Mouse (Mus musculus) liver, embryonic 16.5 days (tissue): ENCODE measurements around the gene Fzd9. TPM values are rescaled to one million over a fixed set of nuclear protein-coding genes. Genes with fewer than 3 reads are reported as not detected.

Source experiments
- ATAC-seq: fragments of 200-750 bp; cut with Nextera tagmentation; 2 replicates; pipeline ENCODE4 v1.8.0; 2017; ENCODE audit warnings: low read depth, mild to moderate bottlenecking, moderate number of reproducible peaks, moderate library complexity
- H3K27ac ChIP-seq: fragments of 300-500 bp; sonication (generic); 2 replicates; pipeline ENCODE4 v1.5.1; 2014; ENCODE audit warnings: mild to moderate bottlenecking, low read length
- H3K27me3 ChIP-seq: fragments of 300-500 bp; sonication (generic); 2 replicates; pipeline ENCODE4 v1.6.1; 2014; ENCODE audit warnings: low read depth, low read length, mixed read lengths; ENCODE audit not compliant: control insufficient read depth, insufficient read depth
- H3K36me3 ChIP-seq: fragments of 300-500 bp; sonication (generic); 2 replicates; pipeline ENCODE4 v1.6.1; 2014; ENCODE audit warnings: mild to moderate bottlenecking; ENCODE audit not compliant: control insufficient read depth, insufficient read depth
- H3K4me1 ChIP-seq: fragments of 300-500 bp; sonication (generic); 2 replicates; pipeline ENCODE4 v1.6.1; 2014; ENCODE audit warnings: low read depth, low read length, mixed read lengths; ENCODE audit not compliant: control insufficient read depth
- H3K4me2 ChIP-seq: fragments of 300-500 bp; sonication (generic); 2 replicates; pipeline ENCODE4 v1.6.1; 2014; ENCODE audit warnings: low read depth, low read length, mixed read lengths
- H3K4me3 ChIP-seq: fragments of 300-500 bp; sonication (generic); 2 replicates; pipeline ENCODE4 v1.5.1; 2014; ENCODE audit warnings: low read depth, mild to moderate bottlenecking, low read length
- H3K9ac ChIP-seq: fragments of 300-500 bp; sonication (generic); 2 replicates; pipeline ENCODE4 v1.6.1; 2014; ENCODE audit warnings: low read depth, low read length
- H3K9me3 ChIP-seq: fragments of 300-500 bp; sonication (generic); replicated peaks from 2 replicates; pipeline ENCODE4 v1.6.1; 2016; ENCODE audit warnings: low read length; ENCODE audit not compliant: control insufficient read depth
- WGBS: fragments of 180-500 bp; shearing (Covaris S2); extraction: QIAGEN DNeasy Blood & Tissue Kit; methylation state at CpG from one replicate; pipeline ENCODE4 v1.1.7; 2014; ENCODE audit not compliant: insufficient replicate concordance; 5-methylcytosine and 5-hydroxymethylcytosine counted together
- polyA plus RNA-seq: library from polyadenylated mRNA; unstranded; fragments of >200 nt; fragmentation: Nextera tagmentation; extraction: Ambion mirVana; gene quantifications from 2 replicates; pipeline ENCODE4 v1.2.1, GENCODE M21; 2015

Gene Fzd9
- polyA plus RNA-seq: 0.14 and 0.34 TPM in 2 replicates

GRCm38 (mm10) chr5:135251079-135251454 lies at the start of gene Fzd9:
Fzd9 (minus strand) TSS chr5:135251230.
- Histone ChIP-seq H3K36me3 (peaks cover 6% of the 10 kb centered on the region), H3K4me2 (peak within 1 kb of the TSS; percentile 85), H3K4me3 (peak within 1 kb of the TSS; percentile 58), H3K9ac (peak within 1 kb of the TSS; percentile 31; the same call in 1 of the 2 replicates), H3K27me3 (peaks cover 24% of the 10 kb centered on the region), H3K4me1 (peaks cover 11% of the 10 kb centered on the region), H3K9me3 (no peaks in the 10 kb centered on the region), H3K27ac (no peak within 1 kb of the TSS)
- ATAC-seq: peak; percentile 88
- under 1% methylated on average over 51 of the region's 51 CpGs for WGBS

GRCm38 (mm10) chr5:135292001-135292400 lies 41.0 kb upstream of the Fzd9 start:
- Histone ChIP-seq H3K9me3 (no peaks in the 10 kb centered on the region), H3K27me3 (no peaks in the 10 kb centered on the region), H3K4me2 (no peak overlapping the region), H3K36me3 (no peaks in the 10 kb centered on the region), H3K27ac (no peak overlapping the region), H3K4me1 (no peaks in the 10 kb centered on the region), H3K4me3 (no peak overlapping the region), H3K9ac (no peak overlapping the region)
- 49% methylated on average over 2 of the region's 2 CpGs for WGBS
- no peak for ATAC-seq

- WGBS: 53% methylated on average over 4 of the region's 4 CpGs
- no peaks in the 10 kb centered on the region for H3K36me3 ChIP-seq
- no peak for ATAC-seq
- no peak overlapping the region for H3K4me2 ChIP-seq
- no peak overlapping the region for H3K9ac ChIP-seq
- H3K27ac ChIP-seq: no peak overlapping the region
- H3K27me3 ChIP-seq: no peaks in the 10 kb centered on the region
- no peaks in the 10 kb centered on the region for H3K9me3 ChIP-seq
- no peaks in the 10 kb centered on the region for H3K4me1 ChIP-seq
- no peak overlapping the region for H3K4me3 ChIP-seq
These were observed 40.2 kb upstream of the Fzd9 start for GRCm38 (mm10) chr5:135291193-135291592.

GRCm38 (mm10) chr5:135290703-135291102 lies 39.7 kb upstream of the Fzd9 start:
- Histone ChIP-seq H3K4me3 (no peak overlapping the region), H3K9ac (no peak overlapping the region), H3K4me2 (no peak overlapping the region), H3K9me3 (no peaks in the 10 kb centered on the region), H3K36me3 (no peaks in the 10 kb centered on the region), H3K27me3 (no peaks in the 10 kb centered on the region), H3K27ac (no peak overlapping the region), H3K4me1 (no peaks in the 10 kb centered on the region)
- no peak for ATAC-seq
- WGBS: 60% methylated on average over 6 of the region's 6 CpGs

- no peak for ATAC-seq
- Histone ChIP-seq H3K36me3 (no peaks in the 10 kb centered on the region), H3K9me3 (no peaks in the 10 kb centered on the region), H3K27me3 (no peaks in the 10 kb centered on the region), H3K27ac (no peak overlapping the region), H3K9ac (no peak overlapping the region), H3K4me2 (no peak overlapping the region), H3K4me3 (no peak overlapping the region), H3K4me1 (no peaks in the 10 kb centered on the region)
- WGBS: 56% methylated on average over 5 of the region's 5 CpGs
These were observed 35.9 kb upstream of the Fzd9 start for GRCm38 (mm10) chr5:135286926-135287325.

GRCm38 (mm10) chr5:135286185-135286584 lies 35.2 kb upstream of the Fzd9 start:
- Histone ChIP-seq H3K4me1 (no peaks in the 10 kb centered on the region), H3K27me3 (no peaks in the 10 kb centered on the region), H3K9me3 (no peaks in the 10 kb centered on the region), H3K4me2 (no peak overlapping the region), H3K4me3 (no peak overlapping the region), H3K9ac (no peak overlapping the region), H3K27ac (no peak overlapping the region), H3K36me3 (no peaks in the 10 kb centered on the region)
- ATAC-seq: no peak
- WGBS: under 1% methylated on average over 6 of the region's 6 CpGs

GRCm38 (mm10) chr5:135285211-135285610 lies 34.2 kb upstream of the Fzd9 start:
- Histone ChIP-seq H3K4me1 (no peaks in the 10 kb centered on the region), H3K9ac (no peak overlapping the region), H3K36me3 (no peaks in the 10 kb centered on the region), H3K9me3 (no peaks in the 10 kb centered on the region), H3K4me2 (no peak overlapping the region), H3K27ac (no peak overlapping the region), H3K27me3 (no peaks in the 10 kb centered on the region), H3K4me3 (no peak overlapping the region)
- WGBS: 54% methylated on average over 3 of the region's 3 CpGs
- ATAC-seq: no peak

- Histone ChIP-seq H3K27ac (no peak overlapping the region), H3K4me3 (no peak overlapping the region), H3K4me1 (no peaks in the 10 kb centered on the region), H3K9ac (no peak overlapping the region), H3K27me3 (peaks cover 7% of the 10 kb centered on the region), H3K4me2 (no peak overlapping the region), H3K9me3 (no peaks in the 10 kb centered on the region), H3K36me3 (no peaks in the 10 kb centered on the region)
- WGBS: 64% methylated on average over 9 of the region's 9 CpGs
- no peak for ATAC-seq
These were observed 29.2 kb upstream of the Fzd9 start for GRCm38 (mm10) chr5:135280226-135280625.

GRCm38 (mm10) chr5:135276597-135276996 lies 25.6 kb upstream of the Fzd9 start:
- ATAC-seq: no peak
- H3K4me3 ChIP-seq: 0 out of 2 replicates have a peak overlapping the region, but pooled peaks have one; percentile 2
- no peaks in the 10 kb centered on the region for H3K4me1 ChIP-seq
- no peak overlapping the region for H3K27ac ChIP-seq
- H3K9me3 ChIP-seq: no peaks in the 10 kb centered on the region
- 11% methylated on average over 36 of the region's 36 CpGs for WGBS
- no peak overlapping the region for H3K9ac ChIP-seq
- peak overlapping the region; percentile 24; the same call in 1 of the 2 replicates for H3K4me2 ChIP-seq
- H3K27me3 ChIP-seq: peaks cover 7% of the 10 kb centered on the region
- H3K36me3 ChIP-seq: no peaks in the 10 kb centered on the region
